Mouse (Mus musculus): Measurements from ENCODE around the gene Gm5678. TPM values are rescaled to one million over a fixed set of nuclear protein-coding genes. Genes with fewer than 3 reads are reported as not detected.

The Gm5678 gene
- polyA plus RNA-seq (2012; rRNA removed) = 0.36 and 0.79 TPM in 2 replicates

- Histone ChIP-seq H3K4me1 (ENCODE audit: control insufficient read depth, insufficient read depth, low read length) (no peaks in the 10 kb centered on the region), H3K4me3 (ENCODE audit: insufficient read depth, low read length) (no peak within 1 kb of the TSS), H3K27ac (ENCODE audit: insufficient read depth, low read length) (no peak within 1 kb of the TSS)
- TF ChIP-seq CTCF (IDR thresholded peaks at IDR 0.05; ENCODE audit: extremely low read depth, insufficient read depth, low read length) (no peak), POLR2A (IDR thresholded peaks at IDR 0.05; ENCODE audit: extremely low read depth, insufficient read depth, low read length) (no peak)
Observed at GRCm38 (mm10) chr16:93627761-93628400, at the start of gene Gm5678. TSS of gene Gm5678 (plus strand) at chr16:93628097.

DNA sequence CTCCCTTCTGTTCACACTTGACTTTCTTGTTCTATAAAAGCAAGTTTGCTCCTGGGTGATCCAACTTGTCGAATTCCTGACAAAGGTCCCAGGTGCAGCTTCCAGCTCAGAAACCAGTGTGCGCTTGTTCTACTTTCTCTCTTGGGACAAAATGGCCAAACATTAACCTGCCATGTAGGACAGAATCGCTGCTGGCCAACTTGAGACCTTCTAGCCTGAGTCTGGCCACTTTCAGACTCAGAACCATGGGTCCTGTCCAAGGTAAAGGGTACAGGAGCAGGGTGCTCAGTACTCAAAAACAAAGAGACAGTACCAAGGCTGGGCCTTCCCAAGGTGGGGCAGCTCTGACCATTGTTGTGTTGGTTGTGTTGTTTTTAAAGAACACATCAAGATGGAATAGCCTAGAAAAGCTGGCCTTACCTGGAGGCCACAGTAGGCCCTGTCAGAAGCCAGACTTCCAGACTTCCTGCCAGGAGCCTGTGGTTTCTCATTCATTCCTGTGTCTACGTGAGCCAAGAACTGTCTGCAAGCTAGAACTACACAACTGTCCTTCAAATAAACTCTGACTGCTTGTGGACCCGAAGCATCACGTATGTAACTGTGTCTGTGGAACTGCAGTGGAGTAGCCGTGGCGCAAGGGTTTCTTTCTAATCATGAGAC is 49.4 kb upstream of the Gm5678 start:
- Histone ChIP-seq H3K4me3 (ENCODE audit: insufficient read depth, low read length) (no peak overlapping the region), H3K4me1 (ENCODE audit: control insufficient read depth, insufficient read depth, low read length) (no peaks in the 10 kb centered on the region), H3K27ac (ENCODE audit: insufficient read depth, low read length) (no peak overlapping the region)
- TF ChIP-seq POLR2A (IDR thresholded peaks at IDR 0.05; ENCODE audit: extremely low read depth, insufficient read depth, low read length) (no peak), CTCF (IDR thresholded peaks at IDR 0.05; ENCODE audit: extremely low read depth, insufficient read depth, low read length) (no peak)

GRCm38 (mm10) chr16:93581125-93581524 is 46.8 kb upstream of the Gm5678 start:
- H3K4me1 ChIP-seq (ENCODE audit: control insufficient read depth, insufficient read depth, low read length) = no peaks in the 10 kb centered on the region
- H3K4me3 ChIP-seq (ENCODE audit: insufficient read depth, low read length) = no peak overlapping the region
- no peak for TF ChIP-seq POLR2A (IDR thresholded peaks at IDR 0.05; ENCODE audit: extremely low read depth, insufficient read depth, low read length)
- TF ChIP-seq CTCF (IDR thresholded peaks at IDR 0.05; ENCODE audit: extremely low read depth, insufficient read depth, low read length) = no peak
- H3K27ac ChIP-seq (ENCODE audit: insufficient read depth, low read length) = no peak overlapping the region

- Histone ChIP-seq H3K4me3 (ENCODE audit: insufficient read depth, low read length) (no peak overlapping the region), H3K27ac (ENCODE audit: insufficient read depth, low read length) (no peak overlapping the region), H3K4me1 (ENCODE audit: control insufficient read depth, insufficient read depth, low read length) (no peaks in the 10 kb centered on the region)
- TF ChIP-seq CTCF (IDR thresholded peaks at IDR 0.05; ENCODE audit: extremely low read depth, insufficient read depth, low read length) (no peak), POLR2A (IDR thresholded peaks at IDR 0.05; ENCODE audit: extremely low read depth, insufficient read depth, low read length) (no peak)
Observed at GRCm38 (mm10) chr16:93584976-93585702, 42.8 kb upstream of the Gm5678 start.

GRCm38 (mm10) chr16:93585703-93586205 is 42.1 kb upstream of the Gm5678 start:
- Histone ChIP-seq H3K27ac (ENCODE audit: insufficient read depth, low read length) (no peak overlapping the region), H3K4me3 (ENCODE audit: insufficient read depth, low read length) (no peak overlapping the region), H3K4me1 (ENCODE audit: control insufficient read depth, insufficient read depth, low read length) (no peaks in the 10 kb centered on the region)
- TF ChIP-seq POLR2A (IDR thresholded peaks at IDR 0.05; ENCODE audit: extremely low read depth, insufficient read depth, low read length) (no peak), CTCF (IDR thresholded peaks at IDR 0.05; ENCODE audit: extremely low read depth, insufficient read depth, low read length) (no peak)

DNA sequence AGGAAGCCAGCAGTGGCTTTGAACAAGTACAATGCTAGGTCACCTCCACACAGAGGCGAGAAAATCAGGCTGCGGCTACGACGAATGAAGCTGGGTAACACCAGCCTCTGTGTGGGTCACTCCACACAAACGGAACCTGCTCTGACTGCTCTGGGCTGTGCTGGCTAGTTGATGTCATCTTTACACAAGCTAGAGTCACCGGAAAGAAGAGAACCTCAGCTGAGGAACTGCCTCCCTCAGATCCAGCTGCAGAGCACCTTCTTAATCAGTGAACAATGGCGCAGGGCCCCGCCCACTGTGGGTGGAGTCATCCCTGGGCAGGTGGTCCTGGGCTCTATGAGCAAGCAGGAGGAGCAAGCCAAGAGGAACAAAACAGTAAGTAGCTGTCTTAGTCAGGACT is 41.5 kb upstream of the Gm5678 start:
- H3K4me1 ChIP-seq (ENCODE audit: control insufficient read depth, insufficient read depth, low read length) = no peaks in the 10 kb centered on the region
- H3K27ac ChIP-seq (ENCODE audit: insufficient read depth, low read length) = no peak overlapping the region
- no peak overlapping the region for H3K4me3 ChIP-seq (ENCODE audit: insufficient read depth, low read length)
- TF ChIP-seq CTCF (IDR thresholded peaks at IDR 0.05; ENCODE audit: extremely low read depth, insufficient read depth, low read length) = no peak

- no peak for TF ChIP-seq POLR2A (IDR thresholded peaks at IDR 0.05; ENCODE audit: extremely low read depth, insufficient read depth, low read length)
- TF ChIP-seq CTCF (IDR thresholded peaks at IDR 0.05; ENCODE audit: extremely low read depth, insufficient read depth, low read length) = no peak
- H3K4me1 ChIP-seq (ENCODE audit: control insufficient read depth, insufficient read depth, low read length) = no peaks in the 10 kb centered on the region
- H3K27ac ChIP-seq (ENCODE audit: insufficient read depth, low read length) = no peak overlapping the region
- H3K4me3 ChIP-seq (ENCODE audit: insufficient read depth, low read length) = no peak overlapping the region
Observed at GRCm38 (mm10) chr16:93588281-93588680, 39.6 kb upstream of the Gm5678 start.

DNA sequence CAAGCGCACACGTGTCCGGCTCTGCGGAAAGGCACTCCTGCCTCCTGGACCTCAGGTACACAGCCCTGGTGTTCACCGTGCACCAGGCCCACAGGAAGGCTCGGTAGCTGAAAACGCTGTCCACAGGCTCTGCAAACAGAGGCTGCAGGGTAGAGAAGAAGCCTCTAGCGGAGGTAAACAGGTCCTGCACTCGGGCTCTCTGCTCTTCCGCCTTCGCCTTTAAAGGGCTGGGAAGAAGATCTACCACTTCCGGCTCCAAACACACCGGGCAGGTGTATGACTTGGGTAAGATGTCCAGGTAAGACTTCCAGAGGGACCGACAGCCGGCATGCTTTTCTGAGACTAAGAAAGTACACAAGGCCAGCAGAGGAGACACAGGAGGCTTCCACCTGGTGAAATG is 37.0 kb upstream of the Gm5678 start:
- H3K27ac ChIP-seq (ENCODE audit: insufficient read depth, low read length) = no peak overlapping the region
- no peak overlapping the region for H3K4me3 ChIP-seq (ENCODE audit: insufficient read depth, low read length)
- TF ChIP-seq CTCF (IDR thresholded peaks at IDR 0.05; ENCODE audit: extremely low read depth, insufficient read depth, low read length) (no peak), POLR2A (IDR thresholded peaks at IDR 0.05; ENCODE audit: extremely low read depth, insufficient read depth, low read length) (no peak)
- no peaks in the 10 kb centered on the region for H3K4me1 ChIP-seq (ENCODE audit: control insufficient read depth, insufficient read depth, low read length)

DNA sequence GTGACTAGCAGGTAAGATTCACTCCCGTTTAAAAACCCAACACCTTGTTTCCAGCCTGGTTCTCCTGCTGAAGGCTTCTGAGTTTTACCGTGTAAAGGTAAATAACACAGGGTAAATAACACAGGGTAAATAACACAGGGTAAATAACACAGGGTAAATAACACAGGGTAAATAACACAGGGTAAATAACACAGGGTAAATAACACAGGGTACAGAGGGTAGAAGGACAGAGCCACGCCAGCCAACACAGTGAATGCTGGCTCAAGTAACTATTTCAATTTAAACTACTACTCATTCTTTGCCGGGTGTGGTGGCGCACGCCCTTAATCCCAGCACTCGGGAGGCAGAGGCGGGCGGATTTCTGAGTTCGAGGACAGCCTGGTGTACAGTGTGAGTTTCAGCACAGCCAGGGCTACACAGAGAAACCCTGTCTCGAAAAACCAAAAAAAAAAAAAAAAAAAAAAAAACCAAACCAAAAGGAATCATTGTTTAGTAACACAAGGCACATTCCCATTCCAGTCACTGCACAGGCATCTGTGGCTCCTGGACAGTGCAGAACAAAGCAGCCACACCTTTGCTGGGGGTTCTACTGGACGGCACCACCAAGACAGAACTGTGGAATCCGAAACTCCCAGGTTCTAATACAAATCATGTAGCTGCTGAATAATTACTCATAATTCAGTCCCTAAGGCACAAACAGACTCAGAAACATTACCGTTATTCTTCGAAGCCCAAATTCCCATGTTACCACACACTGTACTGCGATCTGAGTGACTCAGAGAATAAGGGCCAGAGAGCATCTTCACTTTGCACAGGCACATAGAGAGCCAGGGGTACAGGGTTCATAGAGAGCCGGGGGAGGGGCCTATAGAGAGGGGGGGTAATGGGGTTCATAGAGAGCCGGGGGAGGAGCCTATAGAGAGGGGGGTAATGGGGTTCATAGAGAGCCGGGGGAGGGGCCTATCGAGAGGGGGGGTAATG is 36.2 kb upstream of the Gm5678 start:
- TF ChIP-seq POLR2A (IDR thresholded peaks at IDR 0.05; ENCODE audit: extremely low read depth, insufficient read depth, low read length) (no peak), CTCF (IDR thresholded peaks at IDR 0.05; ENCODE audit: extremely low read depth, insufficient read depth, low read length) (no peak)
- H3K4me3 ChIP-seq (ENCODE audit: insufficient read depth, low read length) = no peak overlapping the region
- H3K27ac ChIP-seq (ENCODE audit: insufficient read depth, low read length) = no peak overlapping the region
- H3K4me1 ChIP-seq (ENCODE audit: control insufficient read depth, insufficient read depth, low read length) = no peaks in the 10 kb centered on the region
